Mouse (Mus musculus) megakaryocyte, adult 5-6 weeks (primary cell): ENCODE data around the gene Crtc1. TPM values are rescaled to one million over a fixed set of nuclear protein-coding genes. Genes with fewer than 3 reads are reported as not detected.

Experiments used
- ATAC-seq: 2 replicates; pipeline ENCODE4 v1.8.0; 2016; ENCODE audit warnings: mild to moderate bottlenecking, inconsistent platforms; ENCODE audit not compliant: poor library complexity, severe bottlenecking
- total RNA-seq, 2 experiments: library from RNA; stranded (forward) in 1 of 2; stranded (reverse) in 1 of 2; fragments of 153-499, 151-499 nt in 1 of 2; fragments of 221-1000, 200-1000 nt in 1 of 2; gene quantifications; 2 replicates each; pipeline versions ENCODE4 v1.2.3 to v1.2.4; 2015 to 2017

The Crtc1 gene
- total RNA-seq (2015) (2.7 and 3.9 TPM in 2 replicates), total RNA-seq (2017) (2.2 TPM in 2 replicates)

DNA sequence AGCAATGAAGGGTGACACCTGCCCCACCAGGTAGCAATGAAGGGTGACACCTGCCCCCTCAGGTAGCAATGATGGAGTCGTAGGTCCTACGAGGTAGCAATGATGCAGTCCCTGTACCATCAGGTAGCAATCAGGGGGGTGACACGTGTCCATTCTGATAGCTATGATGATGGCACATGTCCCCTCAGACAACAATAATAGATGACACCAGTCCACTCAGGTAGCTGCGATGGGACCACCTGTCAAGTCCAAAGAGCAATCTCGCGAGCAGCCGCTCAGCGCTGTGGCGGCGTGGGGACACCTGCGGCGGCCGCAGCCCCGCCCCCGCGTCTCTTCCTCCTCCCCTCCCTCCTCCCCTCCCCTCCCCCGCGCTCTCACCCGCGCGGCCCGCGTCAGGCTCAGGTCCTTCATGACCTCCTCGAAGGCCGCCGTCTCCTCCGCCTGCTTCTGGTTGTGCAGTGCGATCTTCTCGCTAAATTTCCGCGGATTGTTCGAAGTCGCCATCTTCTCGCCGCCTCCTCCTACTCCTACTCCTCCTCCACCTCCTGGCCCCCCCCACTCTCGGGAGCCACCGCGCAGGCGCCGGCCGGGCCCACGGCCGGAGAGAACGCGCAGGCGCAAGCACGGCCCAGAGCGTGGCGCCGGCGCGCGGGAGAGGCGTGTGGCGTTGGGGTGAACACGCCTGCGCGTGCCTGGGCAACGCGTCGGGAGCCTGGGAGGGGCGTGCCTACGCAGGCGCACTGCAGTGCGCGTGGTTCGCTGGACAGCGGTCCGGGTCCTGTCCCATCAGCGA lies at the start of gene Crtc1:
Gene Crtc1 (minus strand): TSS at position 525 of the 793 bp plus-strand sequence.
- ATAC-seq = peak; percentile 97

DNA sequence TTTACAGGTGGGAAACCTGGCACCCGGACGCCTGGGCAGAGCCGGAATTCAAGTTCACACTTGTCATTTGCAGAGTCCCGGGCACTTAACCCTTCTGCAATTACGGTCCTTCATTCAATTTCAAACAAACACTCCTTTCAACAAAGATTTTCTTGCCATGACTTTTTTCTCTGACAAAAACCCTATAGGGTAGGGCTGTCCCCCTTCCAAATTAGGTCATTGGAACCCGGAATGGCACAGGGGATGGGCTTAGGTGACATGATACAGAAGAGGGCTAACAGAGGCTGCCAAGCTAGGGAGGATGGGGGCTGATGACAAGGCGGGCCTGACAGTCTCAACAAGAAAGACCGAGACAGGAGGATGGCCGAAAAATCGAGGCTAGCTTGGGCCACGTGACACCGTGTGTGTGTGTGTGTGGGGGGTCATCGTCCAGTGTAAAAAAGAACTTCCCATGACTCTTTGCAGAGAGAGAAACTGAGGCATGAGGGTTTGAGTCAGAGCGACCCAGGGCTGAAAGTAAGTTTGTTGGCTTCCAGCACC lies 49.6 kb upstream of the Crtc1 start:
- ATAC-seq = no peak

GRCm38 (mm10) chr8:70487993-70488796 lies 48.8 kb upstream of the Crtc1 start:
- ATAC-seq = peak; percentile 62; the same call in 1 of the 2 replicates

DNA sequence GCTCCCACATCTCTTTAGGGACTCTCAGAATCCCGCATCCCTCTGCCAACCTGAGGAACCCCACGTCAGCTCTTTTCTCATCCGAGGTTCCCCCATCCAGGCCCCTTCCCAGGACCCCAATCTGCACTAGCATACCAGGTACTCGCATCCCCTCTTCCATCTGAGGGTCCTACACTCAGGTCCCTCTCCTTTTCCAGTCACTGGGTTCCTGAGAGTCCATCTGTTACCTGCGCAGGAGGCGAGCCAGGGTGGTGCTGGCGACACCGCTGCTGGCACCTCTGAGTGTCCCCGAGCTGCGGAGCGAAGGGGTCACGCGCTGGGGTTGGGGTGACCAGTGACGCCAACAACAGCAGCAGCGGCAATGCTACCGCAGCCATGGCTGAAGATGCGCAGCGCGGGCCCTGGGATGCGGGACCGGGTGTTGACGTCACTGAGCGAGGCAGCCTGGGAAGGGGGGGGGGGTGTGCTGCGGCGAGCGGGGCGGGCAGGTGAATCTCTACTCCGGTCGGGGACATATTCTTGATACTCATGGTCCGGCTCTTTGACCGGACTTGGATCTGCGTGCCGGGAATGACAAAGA lies 47.7 kb upstream of the Crtc1 start, which contains the start of gene Tmem59l:
Gene Tmem59l (minus strand): TSS at position 418 of the 580 bp plus-strand sequence.
- ATAC-seq = no peak

DNA sequence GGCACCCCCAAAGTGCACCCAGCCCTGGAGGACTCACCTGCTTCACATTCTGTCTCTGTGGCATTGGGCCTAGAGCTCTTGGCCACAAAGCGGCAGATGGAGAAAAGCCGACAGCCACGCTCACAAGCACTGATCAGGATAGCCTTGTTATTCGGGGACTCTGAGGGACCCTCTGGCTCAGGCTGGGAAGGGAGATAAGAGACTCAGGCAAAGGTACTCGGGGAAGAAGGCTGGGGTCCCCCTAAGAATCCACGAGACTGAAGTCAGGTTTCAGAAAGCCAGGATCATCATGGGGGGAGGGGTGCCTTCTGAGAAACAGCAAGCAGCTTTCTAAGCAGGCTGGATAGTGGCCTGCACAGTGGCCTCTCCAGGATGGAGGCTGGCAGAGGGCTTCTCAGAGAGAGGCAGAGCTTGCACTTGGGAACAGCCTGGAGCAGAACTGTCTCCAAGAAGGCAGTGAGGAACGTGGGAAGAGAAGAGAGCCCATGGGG lies 46.9 kb upstream of the Crtc1 start:
- ATAC-seq = no peak

DNA sequence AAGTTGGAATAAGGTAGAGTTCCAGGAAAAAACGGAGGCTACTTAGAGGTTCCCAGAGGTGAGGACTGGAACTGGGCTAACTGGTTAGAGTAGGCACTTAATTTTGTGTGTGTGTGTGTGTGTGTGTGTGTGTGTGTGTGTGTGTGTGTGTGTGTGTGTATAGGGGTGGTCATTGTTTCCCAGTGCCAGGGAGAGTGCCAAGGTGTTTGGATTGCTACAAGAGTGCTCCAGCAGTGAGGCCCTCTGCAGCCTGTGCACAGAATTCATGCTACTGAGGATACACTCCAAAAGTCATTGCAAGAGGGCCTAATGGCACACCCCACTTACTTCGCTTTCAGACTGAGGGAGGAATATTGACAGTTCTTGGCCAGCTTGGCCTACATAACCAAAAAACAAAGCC lies 43.6 kb upstream of the Crtc1 start:
- no peak for ATAC-seq

DNA sequence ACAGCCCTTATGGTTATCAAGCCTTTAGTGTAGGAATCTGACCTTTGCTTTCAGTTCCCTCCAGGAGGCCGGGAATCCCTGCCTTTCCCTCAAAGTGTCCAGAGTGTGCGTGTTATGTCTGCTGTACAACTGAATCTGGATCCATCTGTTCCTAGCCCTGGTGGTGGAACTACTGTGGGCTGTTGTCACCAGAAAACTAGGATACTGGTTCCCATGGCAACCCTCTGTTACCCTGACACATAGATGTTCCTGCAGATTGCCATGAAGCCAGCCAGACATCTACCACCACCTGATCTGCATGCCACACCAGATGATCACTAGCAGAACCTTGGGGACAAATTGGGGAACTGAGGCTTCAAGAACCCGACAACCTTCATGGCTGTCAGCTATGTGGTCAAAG lies 42.5 kb upstream of the Crtc1 start:
- no peak for ATAC-seq

DNA sequence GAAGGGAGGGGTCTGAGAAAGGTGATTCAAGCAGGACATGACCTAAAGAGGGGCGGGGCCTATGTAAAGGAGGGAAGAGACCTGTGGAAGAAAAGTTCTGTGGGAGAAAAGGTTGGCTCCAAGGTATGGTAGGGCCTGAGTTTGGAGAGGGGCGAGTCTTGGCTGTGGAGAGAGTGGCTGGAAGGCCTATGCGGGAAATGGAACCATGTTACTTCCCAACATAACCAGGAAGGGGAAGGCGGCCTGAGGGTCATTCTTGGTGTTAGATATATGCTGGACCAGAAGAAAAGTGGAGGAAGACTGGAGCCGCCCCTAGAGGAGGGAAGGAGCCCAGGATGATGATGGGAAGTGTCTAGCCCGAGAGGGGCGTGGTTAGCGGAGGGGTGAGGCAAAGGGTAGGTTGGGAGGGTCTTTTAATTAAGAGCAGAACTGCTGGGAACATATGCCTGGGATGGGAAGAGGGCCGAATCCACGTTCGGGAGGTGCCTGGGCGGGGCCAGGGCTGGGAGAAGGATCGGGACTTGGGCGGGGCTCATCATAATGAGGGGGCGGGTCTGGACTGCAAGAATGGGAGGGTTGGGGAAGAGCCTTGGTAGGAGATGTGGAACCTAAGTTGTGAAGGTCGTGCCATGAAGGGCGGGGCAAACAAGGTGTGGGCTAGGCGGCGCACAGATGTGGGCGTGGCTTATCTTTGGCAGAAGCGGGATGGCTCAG lies 38.0 kb upstream of the Crtc1 start:
- no peak for ATAC-seq

- peak; percentile 96 for ATAC-seq
These were observed 37.2 kb upstream of the Crtc1 start, which contains the start of gene Klhl26 for GRCm38 (mm10) chr8:70476333-70477268. Klhl26 (minus strand) TSS chr8:70476968.

DNA sequence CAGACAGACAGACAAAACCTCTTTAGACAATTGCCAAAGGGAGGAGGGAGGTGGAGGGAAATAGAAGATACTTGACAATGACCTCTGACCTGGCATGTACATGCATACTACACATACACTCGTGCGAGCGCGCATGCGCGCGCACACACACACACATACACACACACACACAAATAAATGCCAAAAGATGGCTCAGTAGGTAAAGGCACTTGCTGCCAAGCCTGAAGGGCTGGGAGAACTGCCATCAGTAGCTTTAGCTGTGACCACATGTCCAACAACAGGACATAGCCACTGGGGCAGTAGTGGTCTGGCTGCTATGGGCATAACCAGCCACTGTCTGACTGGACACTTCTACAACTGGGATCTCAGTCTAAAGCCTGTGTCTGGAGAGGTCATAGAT lies 32.5 kb upstream of the Crtc1 start:
- no peak for ATAC-seq

GRCm38 (mm10) chr8:70469938-70470337 lies 30.6 kb upstream of the Crtc1 start:
- no peak for ATAC-seq

GRCm38 (mm10) chr8:70469295-70469916 lies 30.0 kb upstream of the Crtc1 start:
- ATAC-seq = no peak

- no peak for ATAC-seq
These were observed 29.4 kb upstream of the Crtc1 start for GRCm38 (mm10) chr8:70468733-70469132.

- no peak for ATAC-seq
These were observed 28.5 kb upstream of the Crtc1 start for GRCm38 (mm10) chr8:70467907-70468306.

DNA sequence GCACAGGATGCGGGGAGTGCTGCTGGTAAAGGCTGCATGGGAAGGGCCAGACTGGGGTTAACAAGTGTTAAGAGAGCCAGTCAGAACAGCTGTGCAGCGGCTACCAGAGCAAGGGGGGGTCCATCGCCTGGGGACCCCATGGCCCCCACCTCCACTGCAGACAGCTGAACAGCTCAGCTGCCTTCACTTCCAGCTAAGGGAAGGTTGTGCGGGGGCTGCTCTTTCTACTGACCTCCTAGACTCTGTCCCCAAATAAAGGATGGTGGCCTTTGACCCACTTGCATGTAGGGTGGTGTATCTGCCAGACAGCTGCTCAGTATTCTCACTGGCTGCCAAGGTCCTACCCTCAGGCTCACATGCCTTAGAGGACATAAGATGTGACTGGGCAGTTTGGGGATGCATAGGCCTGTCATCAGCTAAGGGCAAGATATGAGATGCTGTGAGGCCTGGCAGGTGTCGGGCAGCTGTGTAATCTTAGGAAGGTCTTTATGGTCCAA lies 27.9 kb upstream of the Crtc1 start:
- ATAC-seq = no peak

GRCm38 (mm10) chr8:70466771-70467170 lies 27.4 kb upstream of the Crtc1 start:
- ATAC-seq = no peak

DNA sequence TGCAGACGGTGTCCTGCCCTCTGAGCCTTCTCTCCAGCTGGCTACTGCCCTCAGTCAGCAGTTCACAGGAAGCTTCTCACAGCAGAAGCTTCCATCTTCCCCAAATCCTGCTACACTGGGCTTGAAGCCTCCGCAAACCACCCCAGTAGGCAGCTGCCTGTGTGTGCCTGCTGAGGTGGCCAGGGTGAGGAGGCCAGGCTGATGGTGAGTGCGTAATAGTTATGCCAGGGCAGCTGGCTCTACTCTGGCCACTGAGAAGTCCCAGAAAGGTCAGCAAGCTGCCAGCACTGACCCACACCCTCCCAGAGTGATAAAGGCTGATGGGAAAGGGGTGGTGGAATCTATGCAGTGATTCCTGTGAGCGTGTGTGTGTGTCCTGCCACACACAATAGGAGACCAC lies 26.9 kb upstream of the Crtc1 start:
- ATAC-seq = no peak

GRCm38 (mm10) chr8:70465701-70466100 lies 26.3 kb upstream of the Crtc1 start:
- ATAC-seq = no peak

DNA sequence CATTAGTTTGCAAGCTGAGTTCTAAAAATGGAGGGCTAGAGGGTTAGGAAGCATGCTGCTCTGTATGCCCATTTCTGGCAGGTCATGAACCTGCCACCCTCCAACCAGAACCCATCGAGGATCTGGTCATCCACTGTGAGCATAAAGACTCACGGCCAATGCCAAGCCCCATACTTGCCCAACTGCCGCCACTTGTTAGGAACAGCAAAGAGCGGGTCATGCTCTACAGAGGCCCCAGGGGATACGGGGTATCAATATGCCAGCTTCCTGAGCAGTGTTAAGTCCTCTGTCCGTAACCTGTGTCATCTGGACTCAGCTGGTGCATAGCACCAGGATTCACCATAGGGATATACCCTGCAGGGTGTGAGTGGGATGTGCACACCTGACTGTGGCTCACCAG lies 24.8 kb upstream of the Crtc1 start:
- ATAC-seq = no peak
